Mouse (Mus musculus) bone marrow, adult 2 months (tissue): Measurements from ENCODE around the gene Psen1. TPM values are rescaled to one million over a fixed set of nuclear protein-coding genes. Genes with fewer than 3 reads are reported as not detected.

Experiments used
- H3K27ac ChIP-seq: fragments of 200-500 bp; 2 replicates; pipeline ENCODE4 v1.5.1; 2012; ENCODE audit warnings: low read depth, mild to moderate bottlenecking, control low read depth, inconsistent platforms, low read length; ENCODE audit not compliant: control insufficient read depth, poor library complexity, insufficient read depth
- H3K4me1 ChIP-seq: fragments of 200-500 bp; 2 replicates; pipeline ENCODE4 v1.6.1; 2011; ENCODE audit warnings: low read length; ENCODE audit not compliant: control insufficient read depth, insufficient read depth
- H3K4me3 ChIP-seq: fragments of 200-500 bp; replicated peaks from 2 replicates; pipeline ENCODE3; 2011; ENCODE audit warnings: mild to moderate bottlenecking, low read depth, low read length, control low read depth; ENCODE audit not compliant: control insufficient read depth
- CTCF ChIP-seq: fragments of 200-500 bp; IDR thresholded peaks from 2 replicates; pipeline ENCODE4 v1.5.1; 2011; ENCODE audit warnings: low read length, control low read depth; ENCODE audit not compliant: control insufficient read depth, insufficient read depth
- POLR2A ChIP-seq: fragments of 200-500 bp; IDR thresholded peaks from 2 replicates; pipeline ENCODE4 v1.6.1; 2011; ENCODE audit warnings: low read depth, mild to moderate bottlenecking, control low read depth, low read length, borderline replicate concordance; ENCODE audit not compliant: control insufficient read depth
- WGBS: fragments of 180-500 bp; shearing (Covaris S2); methylation state at CpG from one replicate; pipeline ENCODE4 v1.1.7; 2018; 5-methylcytosine and 5-hydroxymethylcytosine counted together
- polyA plus RNA-seq: library from polyadenylated mRNA; stranded (reverse); fragments of >200 nt; gene quantifications from 2 replicates; pipeline ENCODE4 v1.2.4, GENCODE M21; 2011; ENCODE audit warnings: low replicate concordance; ENCODE audit not compliant: missing spikeins, insufficient read depth, insufficient read length

Gene Psen1
- polyA plus RNA-seq, 1 experiment = 40.3 TPM

- Histone ChIP-seq H3K27ac (no peak overlapping the region), H3K4me3 (no peak overlapping the region), H3K4me1 (no peaks in the 10 kb centered on the region)
- WGBS = 42% methylated on average over 2 of the region's 2 CpGs
- TF ChIP-seq POLR2A (no peak), CTCF (peak; percentile 21; the same call in 1 of the 2 replicates)
Measured at GRCm38 (mm10) chr12:83713749-83714148, 25.8 kb downstream of the Psen1 start.

DNA sequence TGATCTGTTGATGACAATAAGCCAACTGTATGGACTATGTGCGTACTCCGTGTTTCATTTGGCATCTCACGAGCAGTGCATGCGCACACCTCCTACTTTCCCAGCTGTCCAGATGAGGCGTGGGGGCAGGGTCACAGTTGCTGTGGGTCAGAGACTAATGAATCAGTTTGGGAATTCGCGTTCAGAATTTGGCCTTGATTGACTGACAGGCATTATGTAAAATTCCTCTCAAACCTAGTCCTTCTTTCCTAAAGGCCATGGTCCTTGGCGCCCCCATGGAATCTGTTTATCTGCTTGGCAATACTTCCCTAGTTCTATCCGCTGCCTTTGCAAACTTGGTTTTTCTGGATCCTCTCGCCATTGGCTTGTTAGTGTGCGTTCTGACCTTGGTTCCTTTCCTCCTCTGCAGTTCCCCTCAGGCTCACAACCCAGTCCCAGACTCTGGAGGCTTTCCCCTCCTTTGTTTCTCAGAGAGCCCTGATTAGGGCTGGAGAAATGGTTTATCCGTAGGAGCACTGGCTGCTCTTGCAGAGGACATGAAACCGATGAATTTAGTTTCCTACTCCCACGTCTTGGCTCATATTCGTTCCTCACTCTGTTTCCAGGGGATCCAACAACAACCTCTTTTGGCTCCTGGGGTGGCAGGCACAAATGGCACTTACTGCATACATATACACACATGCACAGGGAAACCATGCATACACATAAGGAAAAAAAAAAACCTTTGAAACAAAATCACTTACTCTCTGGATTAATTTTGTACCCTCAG, 28.6 kb downstream of the Psen1 start:
- Histone ChIP-seq H3K4me3 (no peak overlapping the region), H3K4me1 (no peaks in the 10 kb centered on the region), H3K27ac (no peak overlapping the region)
- no peak for TF ChIP-seq POLR2A
- TF ChIP-seq CTCF = no peak
- WGBS = 93% methylated on average over 15 of the region's 15 CpGs

DNA sequence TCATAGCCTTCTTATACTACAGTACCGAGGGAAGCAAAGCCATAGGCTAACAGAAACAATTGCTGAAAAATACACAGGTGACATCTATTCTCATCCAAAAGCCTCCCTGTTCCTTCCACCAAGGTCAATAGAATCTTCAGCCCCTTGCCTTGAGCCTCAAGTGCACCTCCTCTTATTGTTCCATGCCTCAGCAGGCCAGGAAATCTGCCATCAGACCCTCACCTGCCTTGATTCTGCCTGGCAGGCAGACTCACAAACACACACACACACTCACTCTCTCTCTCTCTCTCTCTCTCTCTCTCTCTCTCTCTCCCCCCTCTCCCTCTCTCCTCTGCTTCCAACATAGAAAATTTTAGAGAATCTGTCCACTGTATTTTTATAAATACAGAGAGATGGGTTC, 31.5 kb downstream of the Psen1 start:
- TF ChIP-seq CTCF (no peak), POLR2A (no peak)
- Histone ChIP-seq H3K4me3 (no peak overlapping the region), H3K27ac (no peak overlapping the region), H3K4me1 (no peaks in the 10 kb centered on the region)
- WGBS = 89% methylated on average over 1 of the region's 1 CpGs

GRCm38 (mm10) chr12:83721281-83721680, 33.3 kb downstream of the Psen1 start:
- Histone ChIP-seq H3K4me1 (no peaks in the 10 kb centered on the region), H3K4me3 (no peak overlapping the region), H3K27ac (no peak overlapping the region)
- 87% methylated on average over 6 of the region's 6 CpGs for WGBS
- TF ChIP-seq POLR2A (no peak), CTCF (no peak)

GRCm38 (mm10) chr12:83723037-83723436, 35.1 kb downstream of the Psen1 start:
- no peak overlapping the region for H3K4me3 ChIP-seq
- H3K4me1 ChIP-seq = no peaks in the 10 kb centered on the region
- 87% methylated on average over 3 of the region's 3 CpGs for WGBS
- no peak overlapping the region for H3K27ac ChIP-seq
- no peak for TF ChIP-seq POLR2A
- TF ChIP-seq CTCF = no peak

DNA sequence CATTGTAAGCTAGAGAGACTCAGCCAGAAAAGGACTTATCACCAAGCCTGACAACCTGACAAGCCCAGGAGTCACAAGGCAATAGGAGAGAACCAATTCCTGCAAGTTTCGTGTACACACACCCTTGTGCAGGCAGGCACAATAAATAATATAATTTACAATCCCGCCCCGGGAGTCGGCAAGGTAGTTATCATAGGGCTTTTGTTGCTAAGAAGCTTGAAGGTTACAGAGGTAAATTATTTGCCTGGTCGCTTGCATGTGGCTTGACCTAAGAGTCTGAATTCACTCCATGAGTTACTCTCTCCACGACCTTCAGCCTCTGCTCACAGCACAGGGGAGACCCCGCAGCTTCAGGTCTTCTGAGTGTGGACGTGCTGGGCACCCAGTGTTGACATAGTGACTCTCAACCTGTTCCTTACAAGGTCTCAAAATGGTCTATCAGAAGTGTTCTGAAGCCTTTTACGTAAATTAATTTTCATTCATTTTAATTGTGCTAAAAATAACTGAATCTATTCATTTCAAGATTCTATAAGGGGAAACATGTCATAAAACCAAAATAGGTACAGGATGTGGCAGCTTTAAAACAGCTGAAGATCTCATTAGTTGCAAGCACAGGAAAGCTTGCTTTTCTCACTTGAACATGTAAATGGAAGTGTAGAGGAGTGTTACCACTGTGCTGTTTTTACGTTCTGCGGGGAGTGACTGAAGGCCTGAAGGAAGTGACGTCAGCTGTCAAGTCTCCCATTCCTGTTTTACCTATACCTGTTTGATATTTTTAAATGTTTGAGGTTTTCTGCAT, 38.8 kb downstream of the Psen1 start:
- WGBS = 85% methylated on average over 12 of the region's 12 CpGs
- Histone ChIP-seq H3K4me3 (no peak overlapping the region), H3K4me1 (no peaks in the 10 kb centered on the region), H3K27ac (no peak overlapping the region)
- TF ChIP-seq POLR2A (no peak), CTCF (no peak)

DNA sequence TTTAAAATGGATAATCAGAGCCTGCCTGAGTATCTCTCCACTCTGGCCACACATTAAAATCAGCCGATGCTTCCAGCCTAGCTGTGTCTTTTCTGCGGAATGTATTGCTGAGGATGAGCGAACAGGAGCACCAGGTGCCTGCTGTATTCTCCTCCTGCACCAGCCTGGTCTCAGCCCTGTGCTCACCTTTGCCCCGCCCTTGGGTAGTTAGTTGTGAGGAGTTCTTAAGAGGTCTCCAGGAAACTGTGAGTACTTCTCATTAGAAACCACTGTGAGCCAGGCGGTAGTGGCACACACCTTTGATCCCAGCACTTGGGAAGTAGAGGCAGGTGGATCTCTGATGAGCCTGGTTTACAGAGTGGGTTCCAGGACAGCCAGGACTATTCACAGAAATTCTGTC, 44.3 kb downstream of the Psen1 start:
- 92% methylated on average over 5 of the region's 5 CpGs for WGBS
- no peak for TF ChIP-seq CTCF
- no peak for TF ChIP-seq POLR2A
- Histone ChIP-seq H3K27ac (no peak overlapping the region), H3K4me3 (no peak overlapping the region), H3K4me1 (no peaks in the 10 kb centered on the region)

GRCm38 (mm10) chr12:83734047-83734446, 46.1 kb downstream of the Psen1 start:
- Histone ChIP-seq H3K4me1 (no peaks in the 10 kb centered on the region), H3K4me3 (no peak overlapping the region), H3K27ac (no peak overlapping the region)
- WGBS = 90% methylated on average over 10 of the region's 10 CpGs
- TF ChIP-seq CTCF (no peak), POLR2A (no peak)
